ENCODE assay signal across 8 mouse cellular contexts in the genomic region with DNA sequence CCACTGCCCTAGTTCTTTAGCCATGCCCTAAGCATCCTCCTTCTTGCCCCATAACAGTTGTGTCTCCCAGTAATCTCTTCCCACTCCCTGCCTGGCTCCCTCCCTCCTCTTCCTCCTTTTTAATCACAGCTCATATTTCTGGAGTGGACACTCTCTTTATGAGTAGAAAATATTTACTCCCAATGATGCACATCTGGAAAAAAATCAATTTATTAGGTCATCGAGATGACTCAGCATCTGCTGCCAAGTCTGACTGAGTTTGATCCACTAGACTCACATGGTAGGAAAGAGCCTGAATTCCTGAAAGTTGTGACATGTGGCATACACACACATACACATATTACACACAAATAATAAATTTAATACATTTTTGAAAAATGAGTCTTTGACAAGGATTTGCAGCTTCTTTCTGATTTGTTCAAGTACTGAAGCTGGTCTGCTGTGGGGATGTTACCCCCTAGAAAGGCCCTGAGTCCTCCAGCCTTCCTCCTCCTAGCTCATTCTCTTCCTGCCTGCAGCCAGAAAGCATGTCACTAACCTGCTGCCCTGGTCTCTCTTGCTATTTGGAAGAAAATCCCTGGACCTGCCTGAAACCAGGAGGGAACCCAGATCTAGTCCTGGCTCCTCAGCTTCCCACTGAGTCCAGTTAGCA. TPM values are rescaled to one million over a fixed set of nuclear protein-coding genes. Genes with fewer than 3 reads are reported as not detected.
DNase-seq lines count a peak whose midpoint lies in the region; ATAC-seq and TF ChIP-seq lines count a peak whose summit lies in the region.

No protein-coding gene starts in this region.

- TF ChIP-seq CTCF in left cerebral cortex, adult 2 months (IDR thresholded peaks at IDR 0.05), result no peak

- H3K36me3 ChIP-seq in forebrain, embryonic 10.5 days (replicated peaks), result peaks cover 8% of the 10 kb centered on the region
- 0 out of 2 replicates have a peak, but pooled peaks cover 1% of the 10 kb centered on the region for H3K36me3 ChIP-seq in intestine, embryonic 16.5 days (ENCODE audit: control insufficient read depth, insufficient read depth, low read length)
- no peaks in the 10 kb centered on the region for H3K36me3 ChIP-seq in neural tube, embryonic 13.5 days

- H3K4me3 ChIP-seq in left cerebral cortex, adult 2 months, result peak overlapping the region; percentile 39
- H3K4me3 ChIP-seq in forebrain, embryonic 10.5 days, result peak overlapping the region; percentile 50
- H3K4me3 ChIP-seq in intestine, embryonic 16.5 days (ENCODE audit: low read length), result peak overlapping the region; percentile 46; the same call in 1 of the 2 replicates
- H3K4me3 ChIP-seq in neural tube, embryonic 13.5 days, result peak overlapping the region; percentile 40

- WGBS in forebrain, embryonic 10.5 days, result 95% methylated on average over 1 of the region's 1 CpGs
- WGBS in intestine, embryonic 16.5 days, result 78% methylated on average over 1 of the region's 1 CpGs
- 88% methylated on average over 1 of the region's 1 CpGs for WGBS in neural tube, embryonic 13.5 days

- H3K9ac ChIP-seq in intestine, embryonic 16.5 days (ENCODE audit: low read depth, low read length), result peak overlapping the region; percentile 51; the same call in 1 of the 2 replicates
- peak overlapping the region; percentile 56 for H3K9ac ChIP-seq in neural tube, embryonic 13.5 days

- no peaks in the 10 kb centered on the region for H3K27me3 ChIP-seq in forebrain, embryonic 10.5 days (ENCODE audit: poor library complexity, severe bottlenecking)
- no peaks in the 10 kb centered on the region for H3K27me3 ChIP-seq in intestine, embryonic 16.5 days (replicated peaks; ENCODE audit: control insufficient read depth, insufficient read depth, low read length)
- H3K27me3 ChIP-seq in neural tube, embryonic 13.5 days, result no peaks in the 10 kb centered on the region

- H3K4me2 ChIP-seq in intestine, embryonic 16.5 days (ENCODE audit: low read depth, low read length), result peak overlapping the region; percentile 74
- peak overlapping the region; percentile 61 for H3K4me2 ChIP-seq in neural tube, embryonic 13.5 days

- ATAC-seq in intestine, embryonic 16.5 days, result 0 out of 2 replicates have a peak, but pooled peaks have one; percentile 4
- peak; percentile 25 for ATAC-seq in neural tube, embryonic 13.5 days (ENCODE audit: low read depth)

- peaks cover 19% of the 10 kb centered on the region for H3K4me1 ChIP-seq in forebrain, embryonic 10.5 days
- H3K4me1 ChIP-seq in intestine, embryonic 16.5 days (ENCODE audit: control insufficient read depth, insufficient read depth, low read length), result peaks cover 10% of the 10 kb centered on the region
- peaks cover 20% of the 10 kb centered on the region for H3K4me1 ChIP-seq in neural tube, embryonic 13.5 days (replicated peaks)

- intact Hi-C loops in left cerebral cortex, adult 2 months (cut with DNase I), result no loop called here
- intact Hi-C loops in left cerebral cortex, postnatal 36 days (cut with DNase I), result no loop called here

- no peak overlapping the region for H3K27ac ChIP-seq in left cerebral cortex, adult 2 months
- H3K27ac ChIP-seq in forebrain, embryonic 10.5 days, result peak overlapping the region; percentile 74
- peak overlapping the region; percentile 53; the same call in 1 of the 2 replicates for H3K27ac ChIP-seq in intestine, embryonic 16.5 days (ENCODE audit: low read length)
- peak overlapping the region; percentile 19; the same call in 1 of the 2 replicates for H3K27ac ChIP-seq in neural tube, embryonic 13.5 days (replicated peaks)

- no peak for DNase-seq in left cerebral cortex, adult 2 months (ENCODE audit: extremely low spot score in 1 of 2, low spot score in 2 of 2)
- no peak for DNase-seq in left cerebral cortex, postnatal 36 days (ENCODE audit: low spot score in 2 of 2)
- no peak for DNase-seq in forebrain, embryonic 10.5 days (ENCODE audit: extremely low spot score, low spot score)
- DNase-seq in adrenal gland, postnatal 10 days, result no peak
- no peak for DNase-seq in left cerebral cortex, adult 18-20 months (ENCODE audit: low spot score in 2 of 2)
- DNase-seq in c-Kit-positive CD71-positive TER-119-positive erythroid progenitor cells, embryonic 14.5 days (ENCODE audit: low spot score), result no peak

- H3K9me3 ChIP-seq in forebrain, embryonic 10.5 days, result no peaks in the 10 kb centered on the region
- H3K9me3 ChIP-seq in intestine, embryonic 16.5 days (ENCODE audit: control insufficient read depth, low read length), result no peaks in the 10 kb centered on the region
- no peaks in the 10 kb centered on the region for H3K9me3 ChIP-seq in neural tube, embryonic 13.5 days

RNA-seq across cellular contexts. Expression of a gene that starts 27.0 kb away (rescaled TPM):
- total RNA-seq in left cerebral cortex, adult 2 months (2021), result under 1 TPM in 1 of 2 experiments, not detected in 1; 0.29 TPM
- total RNA-seq in left cerebral cortex, postnatal 36 days (2021), result not detected
- polyA plus RNA-seq in forebrain, embryonic 10.5 days (2016; fragmentation: Nextera tagmentation; extraction: Ambion mirVana), result not detected in 2 replicates
- 0.10 and 0.17 TPM in 2 replicates for polyA plus RNA-seq in intestine, embryonic 16.5 days (2015; fragmentation: Nextera tagmentation; extraction: Ambion mirVana)
- polyA plus RNA-seq in neural tube, embryonic 13.5 days (2015; fragmentation: Nextera tagmentation; extraction: Ambion mirVana), result not detected in 2 replicates
- 10 to 100 TPM; 20.3 to 53.3 TPM for total RNA-seq in adrenal gland, postnatal 10 days (2021)
- not detected for total RNA-seq in left cerebral cortex, adult 18-20 months (2021)

RNA-seq across cellular contexts. Expression of a gene that starts 27.2 kb away (rescaled TPM):
- 1 to 10 TPM; 1.5 to 2.2 TPM for total RNA-seq in left cerebral cortex, adult 2 months (2021)
- 1 to 10 TPM; 1.9 to 2.1 TPM for total RNA-seq in left cerebral cortex, postnatal 36 days (2021)
- 21.0 and 22.0 TPM in 2 replicates for polyA plus RNA-seq in forebrain, embryonic 10.5 days (2016; fragmentation: Nextera tagmentation; extraction: Ambion mirVana)
- polyA plus RNA-seq in intestine, embryonic 16.5 days (2015; fragmentation: Nextera tagmentation; extraction: Ambion mirVana), result 16.2 and 16.3 TPM in 2 replicates
- polyA plus RNA-seq in neural tube, embryonic 13.5 days (2015; fragmentation: Nextera tagmentation; extraction: Ambion mirVana), result 7.9 and 8.0 TPM in 2 replicates
- 10 to 100 TPM; 11.9 to 14.8 TPM for total RNA-seq in adrenal gland, postnatal 10 days (2021)
- 1 to 10 TPM; 1.5 to 2.0 TPM for total RNA-seq in left cerebral cortex, adult 18-20 months (2021)

Comparison
In these comparisons a context has a peak if more than half of its experiments do, and no peak if none do; other contexts are left out.
1. RNA of a gene that starts 27.0 kb away (total RNA-seq): 20.3 to 53.3 TPM in adrenal gland, postnatal 10 days; 0.29 TPM in left cerebral cortex, adult 2 months, not detected in left cerebral cortex, adult 18-20 months and not detected in left cerebral cortex, postnatal 36 days; every median in the first group is over 10 times any median in the second.
2. RNA of a gene that starts 27.2 kb away (total RNA-seq): 11.9 to 14.8 TPM in adrenal gland, postnatal 10 days; 1.5 to 2.2 TPM in left cerebral cortex, adult 2 months, 1.9 to 2.1 TPM in left cerebral cortex, postnatal 36 days and 1.5 to 2.0 TPM in left cerebral cortex, adult 18-20 months; every median in the first group is over 4 times any median in the second.
3. Peak in every context shown above with its lines, with median percentiles within 50 percentile points of each other: H3K4me3 ChIP-seq.